Mouse (Mus musculus) CH12.LX (cell line): ENCODE results near the gene Cort. TPM values are rescaled to one million over a fixed set of nuclear protein-coding genes. Genes with fewer than 3 reads are reported as not detected.
A peak's percentile ranks its signal among the peaks of the same experiment; 100 is the strongest.

Source experiments
- DNase-seq: peaks from one replicate; pipeline ENCODE4 v3.0.0-alpha.2; 2013; ENCODE audit errors: extremely low read depth
- H3K27ac ChIP-seq: 2 replicates; pipeline ENCODE4 v1.5.1; 2012; ENCODE audit warnings: low read depth, mild to moderate bottlenecking, control low read depth, moderate library complexity; ENCODE audit not compliant: insufficient read depth
- H3K27me3 ChIP-seq: replicated peaks from 2 replicates; pipeline ENCODE3; 2012; ENCODE audit warnings: inconsistent platforms
- H3K36me3 ChIP-seq, 2 experiments: replicated peaks in 1 of 2; 2 replicates each; pipeline versions ENCODE3 to v1.6.1; 2012; ENCODE audit warnings: inconsistent platforms in 1 of 2, low read length in 1 of 2, mild to moderate bottlenecking in 1 of 2, mixed read lengths in 1 of 2, moderate library complexity in 1 of 2; ENCODE audit not compliant: control insufficient read depth in 1 of 2, insufficient read depth in 1 of 2
- H3K4me1 ChIP-seq, 2 experiments: 2 replicates each; pipeline ENCODE4 v1.6.1; 2012; ENCODE audit warnings: inconsistent platforms in 1 of 2, moderate library complexity in 1 of 2; ENCODE audit not compliant: insufficient read depth in 2 of 2, control insufficient read depth in 1 of 2
- H3K4me2 ChIP-seq: 2 replicates; pipeline ENCODE4 v1.6.1; 2012; ENCODE audit warnings: low read depth, mild to moderate bottlenecking, control low read depth; ENCODE audit not compliant: poor library complexity, insufficient read depth, severe bottlenecking
- H3K4me3 ChIP-seq, 3 experiments: fragments of 150-350 bp in 1 of 3; sonication (generic) in 1 of 3; replicated peaks in 1 of 3; 2 replicates each; pipeline versions ENCODE3 to v1.5.1; 2011 to 2012; ENCODE audit warnings: low read depth in 2 of 3, low read length in 2 of 3, mild to moderate bottlenecking in 2 of 3, moderate library complexity in 2 of 3, control low read depth in 1 of 3, improper control_type of control experiment in 1 of 3, inconsistent platforms in 1 of 3, mixed read lengths in 1 of 3; ENCODE audit not compliant: poor library complexity in 1 of 3
- H3K79me2 ChIP-seq: replicated peaks from 2 replicates; pipeline ENCODE4 v1.6.1; 2012; ENCODE audit warnings: mild to moderate bottlenecking, moderate library complexity; ENCODE audit not compliant: control insufficient read depth, poor library complexity, insufficient read depth, severe bottlenecking; ENCODE audit errors: extremely low read depth
- H3K9ac ChIP-seq: 2 replicates; pipeline ENCODE4 v1.6.1; 2012; ENCODE audit warnings: low read depth, mild to moderate bottlenecking, control low read depth, moderate library complexity; ENCODE audit not compliant: insufficient read depth
- H3K9me3 ChIP-seq: replicated peaks from 2 replicates; pipeline ENCODE3; 2012; ENCODE audit warnings: low read length, inconsistent platforms, mixed read lengths
- CHD1 ChIP-seq: IDR thresholded peaks from 2 replicates; pipeline ENCODE4 v1.6.1; 2012; ENCODE audit warnings: low read depth, low read length, improper control_type of control experiment, inconsistent platforms
- CTCF ChIP-seq, 2 experiments: IDR thresholded peaks in 1 of 2; conservative IDR thresholded peaks in 1 of 2; 2 replicates each; pipeline ENCODE4 v1.5.1; 2011 to 2012; ENCODE audit warnings: low read depth in 2 of 2, low read length in 2 of 2, improper control_type of control experiment in 1 of 2, inconsistent platforms in 1 of 2, mild to moderate bottlenecking in 1 of 2, moderate library complexity in 1 of 2
- E2F4 ChIP-seq: IDR thresholded peaks from 2 replicates; pipeline ENCODE4 v1.6.1; 2011; ENCODE audit warnings: low read depth, low read length, improper control_type of control experiment; ENCODE audit not compliant: insufficient replicate concordance
- ELF1 ChIP-seq: IDR thresholded peaks from 2 replicates; pipeline ENCODE4 v1.6.1; 2014; ENCODE audit warnings: low read depth, mild to moderate bottlenecking, inconsistent platforms, low read length, improper control_type of control experiment
- ETS1 ChIP-seq: conservative IDR thresholded peaks from 2 replicates; pipeline ENCODE4 v1.6.1; 2012; ENCODE audit warnings: low read depth, mild to moderate bottlenecking, inconsistent platforms, low read length, improper control_type of control experiment, moderate library complexity
- IRF4 ChIP-seq: IDR thresholded peaks from 2 replicates; pipeline ENCODE4 v1.6.1; 2014; ENCODE audit warnings: low read depth, mild to moderate bottlenecking, inconsistent platforms, low read length, improper control_type of control experiment
- JUN ChIP-seq: IDR thresholded peaks from 2 replicates; pipeline ENCODE4 v1.6.1; 2011; ENCODE audit warnings: low read depth, mild to moderate bottlenecking, low read length, improper control_type of control experiment, moderate library complexity; ENCODE audit not compliant: insufficient read depth
- JUND ChIP-seq: conservative IDR thresholded peaks from 2 replicates; pipeline ENCODE4 v1.6.1; 2011; ENCODE audit warnings: low read depth, low read length, improper control_type of control experiment
- KAT2A ChIP-seq: IDR thresholded peaks from 2 replicates; pipeline ENCODE4 v1.6.1; 2012; ENCODE audit warnings: low read length, improper control_type of control experiment, inconsistent platforms; ENCODE audit not compliant: insufficient replicate concordance
- MAFK ChIP-seq: IDR thresholded peaks from 2 replicates; pipeline ENCODE4 v1.6.1; 2011; ENCODE audit warnings: low read length, improper control_type of control experiment; ENCODE audit not compliant: insufficient replicate concordance
- MAX ChIP-seq: IDR thresholded peaks from 2 replicates; pipeline ENCODE4 v1.6.1; 2011; ENCODE audit warnings: low read length, improper control_type of control experiment
- MAZ ChIP-seq: IDR thresholded peaks from 2 replicates; pipeline ENCODE4 v1.6.1; 2012; ENCODE audit warnings: low read depth, mild to moderate bottlenecking, inconsistent platforms, low read length, improper control_type of control experiment, moderate library complexity
- MEF2A ChIP-seq: IDR thresholded peaks from 2 replicates; pipeline ENCODE4 v1.6.1; 2014; ENCODE audit warnings: low read depth, mild to moderate bottlenecking, inconsistent platforms, low read length, improper control_type of control experiment, borderline replicate concordance
- MXI1 ChIP-seq: IDR thresholded peaks from 2 replicates; pipeline ENCODE4 v1.6.1; 2011; ENCODE audit warnings: mild to moderate bottlenecking, low read depth, low read length, improper control_type of control experiment
- NRF1 ChIP-seq: IDR thresholded peaks from 2 replicates; pipeline ENCODE4 v1.6.1; 2014; ENCODE audit warnings: low read depth, mild to moderate bottlenecking, inconsistent platforms, low read length, improper control_type of control experiment, moderate library complexity
- POLR2AphosphoS2 ChIP-seq: IDR thresholded peaks from 2 replicates; pipeline ENCODE4 v1.6.1; 2011; ENCODE audit warnings: low read depth, low read length, improper control_type of control experiment
- RCOR1 ChIP-seq: conservative IDR thresholded peaks from 2 replicates; pipeline ENCODE4 v1.6.1; 2012; ENCODE audit warnings: low read depth, mild to moderate bottlenecking, inconsistent platforms, low read length, improper control_type of control experiment
- SMC3 ChIP-seq: IDR thresholded peaks from 2 replicates; pipeline ENCODE4 v1.6.1; 2011; ENCODE audit warnings: low read depth, low read length, improper control_type of control experiment
- TCF12 ChIP-seq: IDR thresholded peaks from 2 replicates; pipeline ENCODE4 v1.6.1; 2014; ENCODE audit warnings: low read depth, mild to moderate bottlenecking, inconsistent platforms, low read length, improper control_type of control experiment
- USF1 ChIP-seq: IDR thresholded peaks from 2 replicates; pipeline ENCODE4 v1.6.1; 2014; ENCODE audit warnings: low read depth, mild to moderate bottlenecking, inconsistent platforms, low read length, improper control_type of control experiment
- ZC3H11A ChIP-seq: IDR thresholded peaks from 2 replicates; pipeline ENCODE4 v1.6.1; 2012; ENCODE audit warnings: low read depth, mild to moderate bottlenecking, inconsistent platforms, low read length, improper control_type of control experiment
- dilution Hi-C: fragments of 300-500 bp; cut with MboI; formaldehyde crosslinking; loops from 2 replicates; pipeline ENCODE4 v1.14.3; 2020; ENCODE audit warnings: low sequenced_read_pairs; ENCODE audit not compliant: extremely low pct_unique_long_range_greater_than_20kb, extremely low pct_ligation_motif_present
- in situ Hi-C: fragments of 300-500 bp; cut with MboI; formaldehyde crosslinking; loops from 3 replicates; pipeline ENCODE4 v1.14.3; 2019; ENCODE audit warnings: low sequenced_read_pairs, low pct_ligation_motif_present, low pct_unique_long_range_greater_than_20kb, mixed read lengths
- polyA plus RNA-seq: library from polyadenylated mRNA; unstranded; fragments of >175 nt; gene quantifications from 2 replicates; pipeline ENCODE4 v1.2.1, GENCODE M21; 2012; ENCODE audit warnings: low read depth; ENCODE audit not compliant: insufficient read length
- total RNA-seq, 2 experiments: library from RNA; depleted of rRNA; stranded (reverse); fragments of 300-350 nt in 1 of 2; fragments of >200 nt in 1 of 2; gene quantifications; 2 replicates each; pipeline ENCODE4 v1.2.3; 2012 to 2014

Gene Cort
- total and polyA plus RNA-seq, 3 experiments = 0.59 to 0.94 TPM; not detected in 1

DNA sequence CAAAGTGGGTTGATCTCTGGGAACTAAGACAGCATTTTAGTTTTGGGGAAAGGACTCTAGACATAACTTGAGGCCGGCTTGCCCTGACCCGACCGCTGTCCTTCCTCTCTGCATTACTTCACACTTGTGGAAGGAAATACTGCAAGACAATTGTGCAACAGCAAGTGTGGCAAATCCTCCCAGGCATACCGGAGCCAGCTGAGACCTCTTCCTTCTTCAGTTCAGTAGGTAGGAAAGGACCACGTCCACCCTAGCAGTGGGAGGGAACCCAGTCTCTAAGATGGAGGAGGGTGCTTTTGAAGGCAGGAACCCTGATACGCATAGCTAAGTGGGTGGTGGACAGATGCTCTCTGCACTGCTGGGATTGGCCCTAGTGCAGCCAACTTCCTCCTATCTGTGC is 29.1 kb upstream of the Cort start:
- dilution Hi-C loops = no loop called here
- Histone ChIP-seq H3K27me3 (no peaks in the 10 kb centered on the region), H3K4me2 (no peak overlapping the region), H3K9ac (no peak overlapping the region), H3K79me2 (no peaks in the 10 kb centered on the region), H3K4me3 (no peak overlapping the region), H3K27ac (no peak overlapping the region), H3K9me3 (peaks cover 5% of the 10 kb centered on the region), H3K36me3 (peaks cover 92 to 99% of the 10 kb centered on the region in 2 experiments), H3K4me1 (peaks cover 0 to 4% of the 10 kb centered on the region in 2 experiments; a peak in 1 of 4 replicates)
- DNase-seq = no peak
- in situ Hi-C loops = loop anchor here (25.0 kb wide), 1 partner anchor 557 kb away; the partner anchor contains the start of gene Pik3cd
- TF ChIP-seq MEF2A (no peak), ETS1 (no peak), KAT2A (no peak), E2F4 (no peak), USF1 (no peak), ZC3H11A (no peak), MXI1 (no peak), MAFK (no peak), TCF12 (no peak), IRF4 (no peak), ELF1 (no peak), MAX (no peak), RCOR1 (no peak), SMC3 (no peak), NRF1 (no peak), JUND (no peak), CHD1 (no peak), JUN (no peak), MAZ (no peak)

DNA sequence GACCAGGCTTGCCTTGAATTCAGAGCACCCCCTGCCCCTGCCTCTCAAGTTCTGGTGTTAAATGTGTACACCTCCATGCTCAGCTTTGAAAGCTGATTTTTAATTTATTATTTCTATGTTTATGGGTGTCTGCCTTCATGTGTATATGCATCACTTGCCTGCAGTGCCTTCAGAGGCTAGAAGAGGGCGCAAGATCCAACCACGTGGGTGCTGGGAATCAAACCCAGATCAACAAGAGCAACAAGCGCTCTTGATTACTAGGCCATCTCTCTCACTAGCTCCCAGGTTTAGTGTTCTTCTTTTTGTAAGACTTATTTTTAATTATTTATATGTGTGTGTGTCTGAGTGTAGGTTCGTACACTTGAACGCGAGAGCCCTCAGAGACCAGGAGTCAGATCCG is 28.3 kb upstream of the Cort start:
- in situ Hi-C loops (loop anchor here (25.0 kb wide), 1 partner anchor 557 kb away; the partner anchor contains the start of gene Pik3cd), dilution Hi-C loops (no loop called here)
- TF ChIP-seq POLR2AphosphoS2 (no peak), CTCF (conservative IDR thresholded peaks at IDR 0.05 in 1 of 2, IDR thresholded peaks at IDR 0.05 in 1 of 2; ENCODE audit: low read depth in 2 of 2, low read length in 2 of 2) (0 out of 4 replicates have a peak, but pooled peaks of 1 of the 2 experiments have one; percentile 6)
- no peak overlapping the region for H3K9ac ChIP-seq
- peaks cover 5% of the 10 kb centered on the region for H3K9me3 ChIP-seq
- no peaks in the 10 kb centered on the region for H3K27me3 ChIP-seq
- H3K4me2 ChIP-seq = no peak overlapping the region
- peaks cover 92 to 99% of the 10 kb centered on the region in 2 experiments for H3K36me3 ChIP-seq
- no peaks in the 10 kb centered on the region for H3K79me2 ChIP-seq
- no peak overlapping the region for H3K4me3 ChIP-seq
- no peak overlapping the region for H3K27ac ChIP-seq
- no peak for DNase-seq
- peaks cover 0 to 4% of the 10 kb centered on the region in 2 experiments; a peak in 1 of 4 replicates for H3K4me1 ChIP-seq
